In the genomic region with DNA sequence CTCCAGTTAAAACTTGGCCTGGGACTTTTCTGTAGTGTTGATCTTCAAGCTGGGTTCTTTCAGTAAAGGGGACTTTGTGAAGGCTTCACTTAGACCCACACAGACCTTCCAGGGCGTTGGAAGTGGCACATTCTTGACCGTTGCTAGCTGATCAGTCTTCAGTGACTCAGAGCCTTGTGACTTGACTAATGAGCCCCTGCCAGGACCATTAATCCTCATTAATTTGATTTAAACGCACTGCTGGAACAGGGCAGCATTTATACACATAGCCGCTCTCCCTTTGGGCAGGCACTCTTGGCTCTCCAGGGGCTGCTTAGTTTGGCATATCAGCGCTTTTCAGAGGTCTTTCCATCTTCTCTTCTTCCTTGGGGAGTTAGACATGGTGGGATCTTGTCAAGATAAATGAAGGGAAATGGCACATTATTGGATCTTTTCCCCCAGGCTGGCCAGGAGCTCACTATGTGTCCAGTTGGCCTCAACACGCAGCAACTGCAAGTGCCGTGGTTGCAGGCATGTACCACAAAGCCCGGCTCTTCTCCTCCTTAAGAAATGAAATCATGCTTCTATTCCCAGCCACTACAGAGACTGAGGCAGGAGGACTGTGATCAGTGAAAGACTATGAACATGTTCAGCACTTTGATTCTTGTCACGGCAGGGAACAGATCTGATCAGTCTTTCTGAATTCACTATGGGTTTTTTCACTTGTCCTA, we compare ENCODE assay signal across 14 mouse cellular contexts. TPM values are rescaled to one million over a fixed set of nuclear protein-coding genes. Genes with fewer than 3 reads are reported as not detected.
A peak's percentile ranks its signal among the peaks of the same experiment; 100 is the strongest.
DNase-seq lines count a peak whose midpoint lies in the region; ATAC-seq lines count a peak whose summit lies in the region.
"Had no signal": no experiment of that assay in that cellular context is flagged by ENCODE, and none has a peak within 500 bp of the region (broad histone marks: within the 10 kb centered on the region; RNA-seq: fewer than 3 reads in every experiment).

No protein-coding gene starts in this region.

- whole genome bisulfite sequencing in hindbrain, embryonic 13.5 days, result 48% methylated on average over 9 of the region's 9 CpGs
- WGBS in hindbrain, embryonic 10.5 days, result 76% methylated on average over 9 of the region's 9 CpGs
- WGBS in kidney, embryonic 15.5 days, result 36% methylated on average over 9 of the region's 9 CpGs
- 43% methylated on average over 9 of the region's 9 CpGs for WGBS in neural tube, embryonic 13.5 days

- no peaks in the 10 kb centered on the region for H3K36me3 ChIP-seq in hindbrain, embryonic 13.5 days
- no peaks in the 10 kb centered on the region for H3K36me3 ChIP-seq in hindbrain, embryonic 10.5 days
- H3K36me3 ChIP-seq in kidney, embryonic 15.5 days, result no peaks in the 10 kb centered on the region
- no peaks in the 10 kb centered on the region for H3K36me3 ChIP-seq in neural tube, embryonic 13.5 days
- H3K36me3 ChIP-seq: forebrain, embryonic 15.5 days; lung, embryonic 15.5 days had no signal

- no peak for DNase-seq in hindbrain, embryonic 10.5 days (ENCODE audit: low spot score)
- DNase-seq in fibroblast of lung, adult 2 months (ENCODE audit: low read depth), result peak; percentile 64
- no peak for DNase-seq in cerebellum, adult 8-10 months
- no peak for DNase-seq in spleen, postnatal 36 days (ENCODE audit: low spot score in 2 of 2)
- DNase-seq: cerebellum, postnatal 10 days; liver; right cerebral cortex, postnatal 4 days had no signal

- H3K4me3 ChIP-seq in hindbrain, embryonic 13.5 days, result no peak overlapping the region
- no peak overlapping the region for H3K4me3 ChIP-seq in hindbrain, embryonic 10.5 days
- H3K4me3 ChIP-seq in kidney, embryonic 15.5 days (replicated peaks), result no peak overlapping the region
- no peak overlapping the region for H3K4me3 ChIP-seq in neural tube, embryonic 13.5 days
- H3K4me3 ChIP-seq: forebrain, embryonic 15.5 days; lung, embryonic 15.5 days had no signal

- H3K9ac ChIP-seq in hindbrain, embryonic 13.5 days, result no peak overlapping the region
- H3K9ac ChIP-seq in kidney, embryonic 15.5 days, result no peak overlapping the region
- no peak overlapping the region for H3K9ac ChIP-seq in neural tube, embryonic 13.5 days
- H3K9ac ChIP-seq: forebrain, embryonic 15.5 days; lung, embryonic 15.5 days had no signal

- H3K9me3 ChIP-seq in hindbrain, embryonic 13.5 days, result no peaks in the 10 kb centered on the region
- H3K9me3 ChIP-seq in hindbrain, embryonic 10.5 days, result no peaks in the 10 kb centered on the region
- H3K9me3 ChIP-seq in kidney, embryonic 15.5 days (replicated peaks), result no peaks in the 10 kb centered on the region
- H3K9me3 ChIP-seq in neural tube, embryonic 13.5 days, result no peaks in the 10 kb centered on the region
- H3K9me3 ChIP-seq: forebrain, embryonic 15.5 days; lung, embryonic 15.5 days had no signal

- peaks cover 9% of the 10 kb centered on the region for H3K4me1 ChIP-seq in hindbrain, embryonic 13.5 days (replicated peaks)
- H3K4me1 ChIP-seq in hindbrain, embryonic 10.5 days (replicated peaks), result 0 out of 2 replicates have a peak, but pooled peaks cover 3% of the 10 kb centered on the region
- peaks cover 12% of the 10 kb centered on the region for H3K4me1 ChIP-seq in kidney, embryonic 15.5 days
- peaks cover 16% of the 10 kb centered on the region for H3K4me1 ChIP-seq in neural tube, embryonic 13.5 days (replicated peaks)
- H3K4me1 ChIP-seq: forebrain, embryonic 15.5 days; lung, embryonic 15.5 days had no signal

- H3K27me3 ChIP-seq in hindbrain, embryonic 13.5 days, result no peaks in the 10 kb centered on the region
- no peaks in the 10 kb centered on the region for H3K27me3 ChIP-seq in hindbrain, embryonic 10.5 days (ENCODE audit: insufficient read depth, poor library complexity, severe bottlenecking)
- peaks cover 5% of the 10 kb centered on the region; the same call in 1 of the 2 replicates for H3K27me3 ChIP-seq in kidney, embryonic 15.5 days
- no peaks in the 10 kb centered on the region for H3K27me3 ChIP-seq in neural tube, embryonic 13.5 days
- H3K27me3 ChIP-seq: CH12.LX; forebrain, embryonic 15.5 days; lung, embryonic 15.5 days had no signal

- H3K27ac ChIP-seq in hindbrain, embryonic 13.5 days, result 0 out of 2 replicates have a peak overlapping the region, but pooled peaks have one; percentile 5
- no peak overlapping the region for H3K27ac ChIP-seq in hindbrain, embryonic 10.5 days
- no peak overlapping the region for H3K27ac ChIP-seq in kidney, embryonic 15.5 days
- H3K27ac ChIP-seq in neural tube, embryonic 13.5 days (replicated peaks), result 0 out of 2 replicates have a peak overlapping the region, but pooled peaks have one; percentile 28
- H3K27ac ChIP-seq: forebrain, embryonic 15.5 days; lung, embryonic 15.5 days had no signal

- peak; percentile 57; the same call in 1 of the 2 replicates for ATAC-seq in hindbrain, embryonic 13.5 days (ENCODE audit: low FRiP score)
- peak; percentile 62 for ATAC-seq in kidney, embryonic 15.5 days (replicated peaks; ENCODE audit: low FRiP score)
- peak; percentile 50; the same call in 1 of the 2 replicates for ATAC-seq in neural tube, embryonic 13.5 days (ENCODE audit: low read depth)
- ATAC-seq in CD4-positive, CD25-positive, alpha-beta regulatory T cell, adult 4 months, result no peak
- ATAC-seq: forebrain, embryonic 15.5 days had no signal

- H3K4me2 ChIP-seq in hindbrain, embryonic 13.5 days, result no peak overlapping the region
- H3K4me2 ChIP-seq in kidney, embryonic 15.5 days, result no peak overlapping the region
- H3K4me2 ChIP-seq in neural tube, embryonic 13.5 days, result no peak overlapping the region
- H3K4me2 ChIP-seq: forebrain, embryonic 15.5 days; lung, embryonic 15.5 days had no signal

RNA-seq across cellular contexts. Expression of gene Wdr35, which starts 11.9 kb away (rescaled TPM):
- polyA plus RNA-seq in hindbrain, embryonic 13.5 days (2015; fragmentation: Nextera tagmentation; extraction: Ambion mirVana), result 19.4 and 20.5 TPM in 2 replicates
- polyA plus RNA-seq in hindbrain, embryonic 10.5 days (2016; fragmentation: Nextera tagmentation; extraction: Ambion mirVana), result 21.1 and 22.9 TPM in 2 replicates
- polyA plus RNA-seq in kidney, embryonic 15.5 days (2015; fragmentation: Nextera tagmentation; extraction: Ambion mirVana), result 18.1 and 19.5 TPM in 2 replicates
- polyA plus RNA-seq in neural tube, embryonic 13.5 days (2015; fragmentation: Nextera tagmentation; extraction: Ambion mirVana), result 15.4 and 22.0 TPM in 2 replicates
- 1 to 10 TPM; 2.6 TPM for polyA plus RNA-seq in CD4-positive, CD25-positive, alpha-beta regulatory T cell, adult 4 months (2017; shearing (Covaris generic))

RNA-seq across cellular contexts. Expression of gene Matn3, which starts 14.0 kb away (rescaled TPM):
- 0.22 and 0.71 TPM in 2 replicates for polyA plus RNA-seq in hindbrain, embryonic 13.5 days (2015; fragmentation: Nextera tagmentation; extraction: Ambion mirVana)
- polyA plus RNA-seq in hindbrain, embryonic 10.5 days (2016; fragmentation: Nextera tagmentation; extraction: Ambion mirVana), result 2.5 and 3.7 TPM in 2 replicates
- polyA plus RNA-seq in kidney, embryonic 15.5 days (2015; fragmentation: Nextera tagmentation; extraction: Ambion mirVana), result 0.27 and 0.60 TPM in 2 replicates
- 1.4 and 1.9 TPM in 2 replicates for polyA plus RNA-seq in neural tube, embryonic 13.5 days (2015; fragmentation: Nextera tagmentation; extraction: Ambion mirVana)
- not detected for polyA plus RNA-seq in CD4-positive, CD25-positive, alpha-beta regulatory T cell, adult 4 months (2017; shearing (Covaris generic))

RNA-seq across cellular contexts. Expression of gene Laptm4a, which starts 40.3 kb away (rescaled TPM):
- polyA plus RNA-seq in hindbrain, embryonic 13.5 days (2015; fragmentation: Nextera tagmentation; extraction: Ambion mirVana), result 229 and 244 TPM in 2 replicates
- 130 and 147 TPM in 2 replicates for polyA plus RNA-seq in hindbrain, embryonic 10.5 days (2016; fragmentation: Nextera tagmentation; extraction: Ambion mirVana)
- 338 and 401 TPM in 2 replicates for polyA plus RNA-seq in kidney, embryonic 15.5 days (2015; fragmentation: Nextera tagmentation; extraction: Ambion mirVana)
- polyA plus RNA-seq in neural tube, embryonic 13.5 days (2015; fragmentation: Nextera tagmentation; extraction: Ambion mirVana), result 235 and 251 TPM in 2 replicates
- polyA plus RNA-seq in CD4-positive, CD25-positive, alpha-beta regulatory T cell, adult 4 months (2017; shearing (Covaris generic)), result 100 to 1,000 TPM; 127 to 169 TPM

Comparison
In these comparisons a context has a peak if more than half of its experiments do, and no peak if none do; other contexts are left out.
1. H3K27ac ChIP-seq: peak in hindbrain, embryonic 13.5 days (single experiment) and neural tube, embryonic 13.5 days (single experiment); none in hindbrain, embryonic 10.5 days (single experiment) and kidney, embryonic 15.5 days (single experiment).